Mouse (Mus musculus) embryonic facial prominence, embryonic 10.5 days (tissue): ENCODE data around the gene Sell. TPM values are rescaled to one million over a fixed set of nuclear protein-coding genes. Genes with fewer than 3 reads are reported as not detected.

Source experiments
- DNase-seq: peaks from one replicate; pipeline ENCODE4 v3.0.0-alpha.2; 2017; ENCODE audit warnings: low spot score
- H3K27ac ChIP-seq: fragments of 300-500 bp; sonication (generic); replicated peaks from 2 replicates; pipeline ENCODE4 v1.5.1; 2016; ENCODE audit warnings: mild to moderate bottlenecking
- H3K27me3 ChIP-seq: fragments of 300-500 bp; sonication (generic); replicated peaks from 2 replicates; pipeline ENCODE4 v1.6.1; 2016; ENCODE audit warnings: low read depth, mild to moderate bottlenecking; ENCODE audit not compliant: poor library complexity, severe bottlenecking
- H3K36me3 ChIP-seq: fragments of 300-500 bp; sonication (generic); replicated peaks from 2 replicates; pipeline ENCODE4 v1.6.1; 2016; ENCODE audit warnings: mild to moderate bottlenecking, moderate library complexity
- H3K4me1 ChIP-seq: fragments of 300-500 bp; sonication (generic); 2 replicates; pipeline ENCODE4 v1.6.1; 2016
- H3K4me3 ChIP-seq: fragments of 300-500 bp; sonication (generic); 2 replicates; pipeline ENCODE4 v1.5.1; 2016; ENCODE audit warnings: mild to moderate bottlenecking, moderate library complexity
- H3K9me3 ChIP-seq: fragments of 300-500 bp; sonication (generic); 2 replicates; pipeline ENCODE4 v1.6.1; 2016; ENCODE audit warnings: mild to moderate bottlenecking
- WGBS: fragments of 180-500 bp; shearing (Covaris S2); methylation state at CpG from one replicate; pipeline ENCODE4 v1.1.7; 2016; 5-methylcytosine and 5-hydroxymethylcytosine counted together
- polyA plus RNA-seq: library from polyadenylated mRNA; unstranded; fragments of >200 nt; fragmentation: Nextera tagmentation; extraction: Ambion mirVana; gene quantifications from 2 replicates; pipeline ENCODE4 v1.2.1, GENCODE M21; 2016

Sell gene
- polyA plus RNA-seq, 1 experiment from 2014 or later, result not detected

DNA sequence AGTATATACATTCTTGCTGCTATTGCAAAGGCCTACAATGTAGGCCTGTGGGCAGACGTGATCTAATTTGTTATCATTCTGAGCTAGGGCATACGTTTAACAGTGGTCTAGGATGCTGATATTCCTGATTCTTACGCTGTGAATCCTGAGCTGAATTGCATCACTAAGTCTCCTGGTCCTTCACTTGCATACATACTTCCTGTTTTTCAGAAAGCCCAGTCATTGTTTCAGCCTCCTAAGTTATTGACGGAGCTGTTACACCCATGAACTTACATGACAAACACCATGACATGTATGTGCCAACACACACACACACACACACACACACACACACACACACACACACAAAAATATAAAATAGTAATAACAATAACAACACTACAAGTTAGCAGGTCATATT is 1.7 kb upstream of the Sell start:
- Histone ChIP-seq H3K36me3 (no peaks in the 10 kb centered on the region), H3K4me1 (no peaks in the 10 kb centered on the region), H3K27me3 (no peaks in the 10 kb centered on the region), H3K4me3 (no peak overlapping the region), H3K9me3 (no peaks in the 10 kb centered on the region), H3K27ac (no peak overlapping the region)
- WGBS, result 89% methylated on average over 4 of the region's 4 CpGs
- DNase-seq, result no peak

- Histone ChIP-seq H3K4me1 (no peaks in the 10 kb centered on the region), H3K27ac (no peak overlapping the region), H3K9me3 (no peaks in the 10 kb centered on the region), H3K4me3 (no peak overlapping the region), H3K36me3 (no peaks in the 10 kb centered on the region), H3K27me3 (no peaks in the 10 kb centered on the region)
- DNase-seq, result no peak
- whole genome bisulfite sequencing, result 48% methylated on average over 4 of the region's 4 CpGs
These were observed 504 bp upstream of the Sell start for GRCm38 (mm10) chr1:164061278-164061677.

- Histone ChIP-seq H3K4me3 (no peak overlapping the region), H3K27me3 (no peaks in the 10 kb centered on the region), H3K36me3 (no peaks in the 10 kb centered on the region), H3K4me1 (no peaks in the 10 kb centered on the region), H3K9me3 (no peaks in the 10 kb centered on the region), H3K27ac (no peak overlapping the region)
- DNase-seq, result no peak
- WGBS, result 74% methylated on average over 2 of the region's 2 CpGs
These were observed 1.1 kb downstream of the Sell start for GRCm38 (mm10) chr1:164062856-164063255.

GRCm38 (mm10) chr1:164063745-164064144 is 2.0 kb downstream of the Sell start:
- no peaks in the 10 kb centered on the region for H3K36me3 ChIP-seq
- no peak for DNase-seq
- 70% methylated on average over 3 of the region's 3 CpGs for WGBS
- H3K9me3 ChIP-seq, result no peaks in the 10 kb centered on the region
- no peaks in the 10 kb centered on the region for H3K27me3 ChIP-seq
- no peaks in the 10 kb centered on the region for H3K4me1 ChIP-seq
- H3K27ac ChIP-seq, result no peak overlapping the region
- no peak overlapping the region for H3K4me3 ChIP-seq

DNA sequence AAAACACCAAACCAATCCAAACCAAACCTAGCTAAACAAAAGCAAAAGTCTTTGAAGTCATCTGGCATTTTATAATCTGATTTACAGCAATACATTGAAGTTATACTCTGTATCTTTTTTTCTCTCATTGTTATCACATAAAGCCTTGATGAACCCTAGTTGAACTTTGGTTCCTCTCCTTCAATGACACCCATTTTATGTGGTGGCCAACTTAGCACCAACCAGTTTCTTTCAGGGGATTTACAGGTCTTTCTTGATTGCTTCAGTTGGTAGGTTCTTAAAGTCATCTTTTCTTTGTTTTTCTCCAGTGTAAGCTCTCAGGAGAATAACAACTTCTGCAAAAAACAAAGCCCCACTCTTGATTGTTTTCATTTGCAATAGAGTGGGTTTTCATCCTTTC is 7.5 kb downstream of the Sell start:
- no peak for DNase-seq
- no peak overlapping the region for H3K27ac ChIP-seq
- no peaks in the 10 kb centered on the region for H3K9me3 ChIP-seq
- H3K4me1 ChIP-seq, result no peaks in the 10 kb centered on the region
- no peak overlapping the region for H3K4me3 ChIP-seq
- no peaks in the 10 kb centered on the region for H3K27me3 ChIP-seq
- H3K36me3 ChIP-seq, result no peaks in the 10 kb centered on the region

- Histone ChIP-seq H3K4me1 (no peaks in the 10 kb centered on the region), H3K9me3 (no peaks in the 10 kb centered on the region), H3K36me3 (no peaks in the 10 kb centered on the region), H3K27ac (no peak overlapping the region), H3K27me3 (no peaks in the 10 kb centered on the region), H3K4me3 (no peak overlapping the region)
- WGBS, result 91% methylated on average over 4 of the region's 4 CpGs
- DNase-seq, result no peak
These were observed 8.7 kb downstream of the Sell start for GRCm38 (mm10) chr1:164070461-164070860.

DNA sequence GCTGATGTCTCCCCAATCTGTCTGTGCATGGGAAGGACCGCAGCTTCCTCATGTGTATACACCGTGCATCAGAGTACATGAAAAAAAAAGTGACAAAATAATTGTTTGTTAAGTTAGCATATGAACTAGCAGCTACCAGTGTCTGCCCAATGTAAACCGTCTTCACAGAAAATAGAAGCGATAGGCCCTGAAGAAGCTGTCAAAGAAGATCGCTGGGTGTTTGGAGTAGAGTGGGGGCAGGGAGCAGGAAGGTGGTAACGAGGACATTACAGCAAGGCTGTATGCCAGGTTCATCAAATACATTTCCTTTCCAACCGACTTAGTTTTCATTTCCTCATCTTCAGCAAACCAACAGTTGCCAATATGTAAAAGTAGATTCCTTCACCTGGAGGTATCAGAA is 9.3 kb downstream of the Sell start:
- H3K27ac ChIP-seq, result no peak overlapping the region
- H3K4me3 ChIP-seq, result no peak overlapping the region
- no peaks in the 10 kb centered on the region for H3K9me3 ChIP-seq
- no peak for DNase-seq
- H3K27me3 ChIP-seq, result no peaks in the 10 kb centered on the region
- no peaks in the 10 kb centered on the region for H3K4me1 ChIP-seq
- no peaks in the 10 kb centered on the region for H3K36me3 ChIP-seq
- 89% methylated on average over 7 of the region's 7 CpGs for WGBS

GRCm38 (mm10) chr1:164072001-164072400 is 10.2 kb downstream of the Sell start:
- H3K27me3 ChIP-seq, result no peaks in the 10 kb centered on the region
- H3K4me3 ChIP-seq, result no peak overlapping the region
- no peak overlapping the region for H3K27ac ChIP-seq
- H3K4me1 ChIP-seq, result no peaks in the 10 kb centered on the region
- no peaks in the 10 kb centered on the region for H3K36me3 ChIP-seq
- no peaks in the 10 kb centered on the region for H3K9me3 ChIP-seq
- no peak for DNase-seq
- 91% methylated on average over 4 of the region's 4 CpGs for WGBS

DNA sequence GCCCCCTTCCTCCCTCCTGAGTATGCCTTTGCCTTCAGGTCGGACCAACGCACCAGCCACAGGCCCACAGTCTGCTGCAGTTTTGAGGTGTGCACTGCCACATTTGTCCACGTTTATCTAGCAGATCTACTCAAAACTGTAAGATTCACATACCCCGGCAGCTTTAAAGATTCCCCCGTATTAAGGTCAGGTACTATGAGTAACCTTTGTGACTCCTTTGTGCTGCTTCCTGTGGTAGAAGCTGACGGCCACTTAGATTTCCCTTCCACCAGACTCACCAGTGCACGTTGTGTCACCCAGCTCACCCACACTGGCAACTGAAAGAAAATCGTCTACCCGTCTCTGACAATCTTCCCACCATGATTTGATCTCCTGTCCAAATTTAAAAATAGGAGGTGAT is 11.3 kb downstream of the Sell start:
- H3K27ac ChIP-seq, result no peak overlapping the region
- no peaks in the 10 kb centered on the region for H3K36me3 ChIP-seq
- no peak overlapping the region for H3K4me3 ChIP-seq
- no peaks in the 10 kb centered on the region for H3K27me3 ChIP-seq
- no peaks in the 10 kb centered on the region for H3K4me1 ChIP-seq
- 87% methylated on average over 9 of the region's 9 CpGs for WGBS
- DNase-seq, result no peak
- H3K9me3 ChIP-seq, result no peaks in the 10 kb centered on the region

- no peak overlapping the region for H3K27ac ChIP-seq
- no peaks in the 10 kb centered on the region for H3K27me3 ChIP-seq
- no peak for DNase-seq
- WGBS, result 87% methylated on average over 7 of the region's 7 CpGs
- no peaks in the 10 kb centered on the region for H3K4me1 ChIP-seq
- no peak overlapping the region for H3K4me3 ChIP-seq
- H3K9me3 ChIP-seq, result no peaks in the 10 kb centered on the region
- no peaks in the 10 kb centered on the region for H3K36me3 ChIP-seq
These were observed 12.0 kb downstream of the Sell start for GRCm38 (mm10) chr1:164073803-164074202.

DNA sequence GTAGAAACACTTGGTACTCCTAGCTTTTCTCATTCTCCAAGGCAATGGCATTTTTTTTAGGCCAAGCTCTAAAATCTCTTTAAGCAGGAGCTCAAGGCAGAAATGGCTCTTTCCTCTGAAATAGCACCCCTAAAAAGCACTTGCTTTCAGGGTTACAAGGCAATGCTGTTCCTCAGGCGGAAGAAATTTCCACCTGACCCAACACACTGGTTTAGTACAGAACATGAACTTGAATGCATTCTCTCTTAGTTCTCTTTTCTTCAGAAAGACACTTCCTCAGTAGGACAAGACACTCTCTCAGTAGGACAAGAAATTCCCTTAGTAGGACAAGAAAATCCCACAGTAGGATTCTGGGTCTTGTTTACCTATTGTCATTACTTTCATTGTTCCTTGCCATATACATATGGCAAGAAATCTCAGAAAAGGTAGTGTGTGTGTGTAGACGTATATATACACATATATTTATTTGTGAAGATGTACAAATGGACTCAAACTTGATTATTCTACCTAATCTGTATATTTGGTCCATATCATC is 12.9 kb downstream of the Sell start:
- H3K4me1 ChIP-seq, result no peaks in the 10 kb centered on the region
- H3K4me3 ChIP-seq, result no peak overlapping the region
- H3K36me3 ChIP-seq, result no peaks in the 10 kb centered on the region
- DNase-seq, result no peak
- 89% methylated on average over 2 of the region's 2 CpGs for WGBS
- H3K27ac ChIP-seq, result no peak overlapping the region
- no peaks in the 10 kb centered on the region for H3K27me3 ChIP-seq
- no peaks in the 10 kb centered on the region for H3K9me3 ChIP-seq

GRCm38 (mm10) chr1:164075416-164075815 is 13.6 kb downstream of the Sell start:
- DNase-seq, result no peak
- H3K27ac ChIP-seq, result no peak overlapping the region
- WGBS, result 97% methylated on average over 1 of the region's 1 CpGs

DNA sequence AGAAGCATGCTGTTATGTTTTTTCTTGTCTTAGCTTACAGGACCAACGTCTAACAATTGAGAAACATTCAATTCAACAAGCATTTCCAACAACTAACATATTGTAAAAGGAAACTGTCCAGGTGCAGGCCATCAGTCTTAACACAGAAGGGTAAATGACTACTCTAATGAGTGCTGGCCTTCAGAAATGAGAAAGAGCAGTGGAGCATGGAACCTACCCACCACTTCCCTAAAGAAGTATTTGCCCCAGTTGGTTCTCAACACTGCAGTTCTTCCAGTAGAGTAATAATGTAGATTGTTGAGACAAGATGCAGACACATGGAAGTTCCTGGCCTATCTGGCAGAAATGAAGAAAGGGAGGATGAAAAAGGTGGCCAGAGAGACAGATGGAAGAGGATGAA is 14.7 kb downstream of the Sell start:
- no peaks in the 10 kb centered on the region for H3K4me1 ChIP-seq
- no peaks in the 10 kb centered on the region for H3K27me3 ChIP-seq
- no peaks in the 10 kb centered on the region for H3K36me3 ChIP-seq
- no peak overlapping the region for H3K27ac ChIP-seq
- no peak overlapping the region for H3K4me3 ChIP-seq
- no peak for DNase-seq
- no peaks in the 10 kb centered on the region for H3K9me3 ChIP-seq
- 62% methylated on average over 1 of the region's 1 CpGs for WGBS

More at GRCm38 (mm10) chr1:164075416-164075815, 13.6 kb downstream of the Sell start:
- H3K36me3 ChIP-seq, result no peaks in the 10 kb centered on the region
- H3K4me3 ChIP-seq, result no peak overlapping the region
- no peaks in the 10 kb centered on the region for H3K27me3 ChIP-seq
- no peaks in the 10 kb centered on the region for H3K9me3 ChIP-seq
- no peaks in the 10 kb centered on the region for H3K4me1 ChIP-seq

- 91% methylated on average over 3 of the region's 3 CpGs for WGBS
- Histone ChIP-seq H3K36me3 (no peaks in the 10 kb centered on the region), H3K4me3 (no peak overlapping the region), H3K27ac (no peak overlapping the region), H3K4me1 (no peaks in the 10 kb centered on the region), H3K27me3 (no peaks in the 10 kb centered on the region), H3K9me3 (no peaks in the 10 kb centered on the region)
- no peak for DNase-seq
These were observed 15.2 kb downstream of the Sell start for GRCm38 (mm10) chr1:164077031-164077430.
